Mouse (Mus musculus) kidney, postnatal 10 days (tissue): ENCODE data around the gene Gm12258.

ENCODE experiments used
- DNase-seq: peaks from one replicate; pipeline ENCODE4 v3.0.0; 2021; ENCODE audit warnings: mixed read lengths

The Gm12258 gene

GRCm38 (mm10) chr11:58903511-58904409 is 56.8 kb downstream of the Gm12258 start, which contains the start of gene Zfp39:
TSS of gene Zfp39 (minus strand) at chr11:58904225.
- DNase-seq: peak; percentile 97

GRCm38 (mm10) chr11:58904410-58904718 is 57.4 kb downstream of the Gm12258 start:
- DNase-seq: no peak

- peak; percentile 35 for DNase-seq
Measured at GRCm38 (mm10) chr11:58904838-58905237, 57.9 kb downstream of the Gm12258 start.
